Mouse (Mus musculus): ENCODE results near the gene Shisa3.

DNA sequence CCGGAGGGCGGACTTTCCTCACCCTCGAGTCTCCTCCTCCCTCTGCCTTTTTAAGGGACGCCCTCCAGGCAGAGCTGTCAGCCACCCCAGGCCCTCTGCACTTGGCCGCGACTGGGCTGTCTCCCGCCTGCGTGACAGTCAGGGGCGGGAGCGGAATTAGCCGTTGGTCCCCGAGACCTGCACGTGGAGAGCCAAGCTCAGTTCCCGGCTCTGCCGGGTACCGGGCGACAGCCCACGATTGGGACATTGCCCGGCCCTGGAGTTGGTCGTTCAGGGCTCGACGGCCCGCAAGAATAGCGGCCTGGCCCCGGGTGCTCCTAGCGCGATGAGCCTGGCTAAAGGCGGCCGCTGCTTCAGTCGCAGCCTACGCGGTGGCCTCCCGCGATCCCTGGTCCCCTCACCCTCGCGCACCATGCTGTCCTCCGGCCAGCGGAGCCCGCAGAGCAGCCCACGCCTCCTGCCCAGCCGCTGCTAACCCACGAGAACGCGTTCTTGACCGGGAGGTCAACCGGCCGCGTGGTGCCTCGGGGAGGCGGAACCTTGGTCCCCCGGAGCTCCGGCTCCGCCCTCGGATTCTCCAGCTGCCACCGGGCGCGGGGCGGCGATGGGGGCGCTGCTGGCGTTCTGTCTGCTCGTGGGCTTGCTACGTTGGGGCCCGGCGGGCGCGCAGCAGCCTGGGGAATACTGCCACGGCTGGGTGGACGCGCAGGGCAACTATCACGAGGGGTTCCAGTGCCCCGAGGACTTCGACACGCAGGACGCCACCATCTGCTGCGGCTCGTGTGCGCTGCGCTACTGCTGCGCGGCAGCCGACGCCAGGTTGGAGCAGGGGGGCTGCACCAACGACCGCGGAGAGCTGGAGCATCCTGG lies at the start of gene Shisa3:
- TF ChIP-seq GATA1 (IDR thresholded peaks at IDR 0.05; ENCODE audit: low read length) = no peak
- no peak for TF ChIP-seq TAL1 (IDR thresholded peaks at IDR 0.05; ENCODE audit: low read length)
